Mouse (Mus musculus) layer of hippocampus, postnatal 14 days (tissue): ENCODE measurements around the gene Cd9. TPM values are rescaled to one million over a fixed set of nuclear protein-coding genes. Genes with fewer than 3 reads are reported as not detected.
A peak's percentile ranks its signal among the peaks of the same experiment; 100 is the strongest.

Experiments used
- DNase-seq, 2 experiments: peaks; one replicate each; pipeline ENCODE4 v3.0.0; 2021 to 2022; ENCODE audit warnings: low spot score in 2 of 2, mixed read lengths in 1 of 2
- total RNA-seq, 2 experiments: library from RNA; stranded (reverse); gene quantifications; 2 replicates each; pipeline ENCODE4 v1.2.3; 2021

Cd9 gene
- total RNA-seq, 2 experiments from 2014 or later: 103 to 117 TPM

DNA sequence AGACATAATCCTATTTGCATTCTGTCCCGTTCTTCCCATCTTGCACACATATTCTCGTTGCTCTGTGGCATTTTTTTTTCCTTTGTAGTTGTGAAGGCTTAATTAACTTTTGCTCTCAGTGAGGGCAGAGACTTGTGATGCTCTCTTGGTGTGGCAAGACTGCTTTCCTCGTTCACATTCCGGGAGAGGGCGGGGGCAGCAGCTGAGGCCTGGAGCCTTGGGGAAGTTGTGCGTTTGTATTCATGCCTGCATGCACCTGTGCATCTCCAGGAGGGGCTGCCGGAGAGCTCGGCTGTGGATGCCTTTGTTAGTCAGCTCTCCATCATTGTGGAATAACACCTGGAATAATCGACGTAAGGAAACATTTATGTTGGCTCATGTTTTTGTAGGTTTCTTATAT is 52.0 kb downstream of the Cd9 start:
- DNase-seq: no peak

- DNase-seq: no peak
These were observed 57.8 kb downstream of the Cd9 start for GRCm38 (mm10) chr6:125436753-125437152.

- DNase-seq: no peak
These were observed 59.7 kb downstream of the Cd9 start for GRCm38 (mm10) chr6:125434735-125435518.

DNA sequence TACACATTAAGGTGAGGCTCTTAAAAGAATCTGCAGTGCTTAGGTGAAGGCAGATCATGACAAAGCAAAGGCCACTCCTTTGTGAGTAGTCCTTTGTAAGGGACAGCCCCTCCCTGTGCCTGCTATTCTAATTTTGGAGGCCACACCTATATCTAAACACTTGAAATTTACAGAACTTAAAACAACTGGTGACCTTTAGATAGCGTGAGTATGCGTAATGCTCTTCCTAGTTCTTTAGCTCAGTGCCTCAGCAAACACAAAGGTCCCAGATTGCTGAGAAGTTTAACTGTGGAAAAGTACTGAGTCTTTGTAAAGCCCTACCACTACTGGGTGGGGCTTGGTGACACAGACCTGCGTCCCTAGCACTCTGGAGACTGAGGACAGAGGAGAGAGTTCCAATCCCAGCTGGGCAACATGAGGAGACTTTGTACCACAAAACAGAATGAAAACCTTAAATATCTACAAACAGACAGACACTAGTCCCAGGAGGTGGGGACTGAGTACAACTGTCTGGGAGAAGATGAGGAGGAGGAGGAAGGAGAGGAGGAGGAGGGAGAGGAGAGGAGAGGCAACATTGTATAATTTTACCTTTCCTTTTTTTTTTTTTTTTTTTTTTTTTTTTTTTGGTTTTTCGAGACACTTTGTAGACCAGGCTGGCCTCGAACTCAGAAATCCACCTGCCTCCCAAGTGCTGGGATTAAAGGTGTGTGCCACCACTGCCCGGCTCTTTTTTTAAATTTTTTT is 60.7 kb downstream of the Cd9 start:
- DNase-seq: no peak

GRCm38 (mm10) chr6:125433257-125433656 is 61.3 kb downstream of the Cd9 start:
- no peak for DNase-seq

- no peak for DNase-seq
These were observed 62.1 kb downstream of the Cd9 start for GRCm38 (mm10) chr6:125432522-125432921.

GRCm38 (mm10) chr6:125430982-125431381 is 63.6 kb downstream of the Cd9 start:
- no peak for DNase-seq

GRCm38 (mm10) chr6:125430358-125430958 is 64.1 kb downstream of the Cd9 start:
- DNase-seq: no peak

DNA sequence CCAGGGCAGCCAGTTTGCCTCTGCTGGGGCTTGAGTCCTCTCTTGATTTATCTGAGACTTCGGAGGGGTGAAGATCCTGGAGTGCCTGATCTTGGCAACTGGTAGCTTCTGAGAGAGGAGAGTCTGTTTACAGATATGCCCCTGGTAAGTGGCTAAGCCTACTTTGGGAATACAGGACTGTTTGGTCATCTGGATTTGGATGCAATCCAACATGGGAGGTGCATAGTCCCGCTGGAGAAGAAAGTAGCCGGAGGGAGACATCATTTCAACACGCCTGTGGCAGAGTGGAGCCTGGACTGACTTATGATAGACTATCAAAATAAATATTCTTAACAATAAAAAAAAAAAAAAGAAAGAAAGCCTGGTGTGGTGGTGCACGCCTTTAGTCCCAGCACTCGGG is 64.8 kb downstream of the Cd9 start:
- DNase-seq: no peak

DNA sequence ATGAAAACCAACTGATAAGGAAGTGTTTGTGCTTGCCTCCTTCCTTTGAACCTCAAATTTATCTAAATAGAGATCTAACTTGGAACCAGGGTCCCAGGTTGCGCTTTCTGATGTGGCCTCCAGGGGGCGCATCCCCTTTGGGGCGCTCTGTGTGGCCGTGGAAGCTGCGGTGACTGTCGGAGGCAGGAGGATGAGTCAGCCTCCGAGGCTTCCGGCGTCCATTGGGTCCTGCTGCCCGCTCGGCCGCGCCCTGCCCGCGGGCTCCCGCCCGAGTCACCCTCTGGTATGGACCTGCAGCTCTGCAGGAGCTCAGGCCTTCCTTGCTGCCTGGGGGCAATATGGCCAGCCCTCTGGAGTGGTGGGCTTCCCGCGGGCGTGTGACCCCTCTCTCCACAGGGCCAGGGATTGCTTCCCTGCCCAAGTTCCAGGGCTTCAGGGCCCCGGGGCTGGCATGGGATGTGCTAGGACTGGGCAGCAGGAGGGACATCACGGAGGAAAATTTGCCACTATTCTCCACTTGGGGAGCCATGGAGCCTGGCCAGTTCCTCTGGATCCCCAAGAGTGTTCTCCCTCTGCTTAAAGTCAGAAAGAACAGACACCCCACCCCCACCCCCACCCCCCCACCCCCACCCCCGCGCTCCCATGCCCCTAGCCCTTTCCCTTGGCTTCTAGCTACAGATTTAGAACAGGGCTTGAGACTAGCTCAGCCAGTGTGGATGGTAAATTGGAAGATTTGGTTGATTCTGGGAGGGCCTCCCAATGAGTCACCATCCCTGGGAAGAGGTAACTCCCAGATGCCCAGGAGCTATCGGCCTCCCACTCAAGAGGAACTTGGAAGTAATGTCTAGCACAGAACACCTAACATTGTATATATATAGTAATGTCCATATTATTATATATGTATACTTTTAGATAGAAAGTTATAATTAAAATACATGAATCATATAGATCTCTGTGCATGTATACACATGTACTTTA is 67.9 kb downstream of the Cd9 start:
- DNase-seq: peak; percentile 80 to 82

DNA sequence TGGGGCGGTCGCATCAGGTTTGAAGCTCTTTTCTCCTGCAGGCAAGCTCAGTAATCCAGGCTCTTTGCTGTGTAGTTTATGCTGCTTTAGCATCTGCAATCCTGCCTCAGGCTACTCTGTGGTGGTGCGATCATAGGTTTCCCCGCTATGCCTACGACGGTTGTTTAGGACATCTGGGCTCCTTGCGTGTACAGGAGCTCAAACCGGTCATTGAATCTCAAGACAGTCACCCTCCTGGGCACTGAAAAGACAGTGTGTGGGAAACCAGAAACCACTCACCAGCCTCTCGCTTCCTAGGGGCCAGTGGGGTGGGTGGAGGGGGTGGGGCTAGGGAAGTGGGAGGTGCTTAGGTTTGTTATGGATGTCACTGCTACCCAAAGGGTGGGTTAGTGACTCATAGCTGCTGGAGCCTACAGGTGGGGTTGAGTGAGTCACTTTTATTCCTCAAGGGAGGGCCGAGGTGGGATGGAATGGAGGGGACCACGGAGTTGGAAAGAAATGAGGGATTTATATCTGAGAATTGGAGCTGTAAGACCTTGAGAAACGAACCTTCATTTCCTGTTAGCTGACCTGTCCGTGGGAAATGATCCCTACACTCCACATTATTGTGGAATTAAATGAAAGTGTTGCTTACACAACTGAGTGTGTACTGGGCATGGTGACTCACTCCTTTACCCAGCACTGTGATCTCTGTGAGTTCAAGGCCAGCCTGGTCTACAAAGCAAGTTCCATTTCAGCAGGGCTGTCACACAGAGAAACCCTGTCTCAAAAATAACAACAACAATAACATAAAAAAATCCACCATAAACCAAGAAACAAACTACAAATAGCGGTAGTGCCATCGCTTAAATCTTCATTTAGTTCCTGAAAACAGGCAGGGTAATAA is 69.1 kb downstream of the Cd9 start:
- DNase-seq: no peak

GRCm38 (mm10) chr6:125424156-125424555 is 70.4 kb downstream of the Cd9 start:
- no peak for DNase-seq

GRCm38 (mm10) chr6:125423507-125423906 is 71.1 kb downstream of the Cd9 start:
- no peak for DNase-seq

GRCm38 (mm10) chr6:125423099-125423498 is 71.5 kb downstream of the Cd9 start:
- DNase-seq: no peak

DNA sequence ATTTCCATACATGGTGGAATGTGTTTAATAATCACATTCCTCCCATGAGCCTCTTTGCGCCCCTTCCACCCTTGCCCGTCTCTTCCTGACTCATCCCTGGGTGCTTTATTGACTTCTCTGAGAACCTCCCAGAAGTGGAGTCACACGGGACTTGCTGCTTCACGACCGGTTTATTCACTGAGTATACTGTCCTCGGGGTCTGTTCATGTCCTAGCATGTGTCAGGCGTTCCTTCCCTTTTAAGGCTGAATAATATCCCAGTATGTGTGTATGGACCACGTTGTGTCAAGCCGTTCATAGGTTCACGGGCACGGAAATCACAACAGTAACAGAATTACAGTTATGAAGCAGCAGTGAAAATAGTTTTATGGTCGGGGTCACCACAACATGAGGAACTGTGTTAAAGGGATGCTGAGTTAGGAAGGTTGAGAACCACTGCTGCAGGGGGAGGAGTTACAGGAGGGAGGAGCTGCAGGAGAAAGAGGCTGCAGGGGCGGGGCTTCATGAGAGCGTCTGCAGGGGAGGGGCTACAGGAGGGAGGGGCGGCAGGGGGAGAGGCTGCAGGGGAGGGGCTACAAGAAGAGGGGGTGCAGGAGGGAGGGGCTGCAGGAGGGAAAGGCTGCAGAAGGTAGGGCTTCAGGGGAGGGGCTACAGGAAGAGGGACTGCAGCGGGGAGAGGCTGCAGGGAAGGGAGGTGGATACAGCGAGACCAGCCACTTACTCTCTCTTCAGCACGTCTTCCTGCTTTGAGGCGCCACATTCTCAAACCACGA is 72.4 kb downstream of the Cd9 start:
- no peak for DNase-seq

DNA sequence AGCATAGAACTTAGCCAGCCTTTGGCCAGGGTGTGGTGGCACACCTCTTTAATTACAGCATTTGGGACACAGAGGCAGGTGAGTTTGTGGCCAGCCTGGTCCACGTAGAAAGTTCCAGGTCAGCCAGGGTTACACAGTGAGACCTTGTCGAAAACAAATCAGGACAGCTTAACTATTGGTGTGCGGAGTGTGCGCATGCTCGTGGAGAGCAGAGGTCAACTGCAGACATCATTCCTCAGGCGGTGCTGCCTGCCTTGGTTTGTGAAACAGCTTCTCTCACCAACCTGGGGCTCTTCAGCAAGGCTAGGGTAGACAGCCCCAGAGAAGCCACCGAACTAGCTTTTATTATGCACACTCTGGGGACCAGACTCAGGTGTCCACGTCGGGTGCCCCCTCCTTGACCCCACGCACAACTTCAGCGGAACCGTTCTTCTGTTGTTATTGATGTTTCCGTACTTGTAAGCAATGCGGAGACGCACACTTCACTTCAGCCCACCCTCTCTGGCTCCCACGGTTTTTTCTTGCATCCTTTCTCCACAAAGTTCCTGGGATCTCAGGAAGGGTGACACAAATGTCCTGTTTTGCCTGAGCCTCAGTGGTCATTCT is 74.0 kb downstream of the Cd9 start:
- DNase-seq: no peak

GRCm38 (mm10) chr6:125418744-125419143 is 75.8 kb downstream of the Cd9 start:
- DNase-seq: peak; percentile 79 to 89

GRCm38 (mm10) chr6:125413326-125413725 is 81.3 kb downstream of the Cd9 start:
- no peak for DNase-seq

- no peak for DNase-seq
These were observed 82.9 kb downstream of the Cd9 start for GRCm38 (mm10) chr6:125411661-125412060.
